Mouse (Mus musculus) G1E (cell line): ENCODE data around the gene Wdfy3.

Experiments
- CTCF ChIP-seq: IDR thresholded peaks from 2 replicates; pipeline ENCODE4 v1.5.1; 2012; ENCODE audit warnings: low read depth, low read length, inconsistent platforms, mixed read lengths
- GATA1 ChIP-seq: IDR thresholded peaks from 2 replicates; pipeline ENCODE4 v1.6.1; 2012; ENCODE audit warnings: borderline replicate concordance, low read length, inconsistent platforms, mixed read lengths
- POLR2AphosphoS5 ChIP-seq: IDR thresholded peaks from 2 replicates; pipeline ENCODE4 v1.6.1; 2012; ENCODE audit warnings: low read depth, low read length, inconsistent platforms; ENCODE audit not compliant: insufficient replicate concordance
- TAL1 ChIP-seq: conservative IDR thresholded peaks from 2 replicates; pipeline ENCODE4 v1.6.1; 2012; ENCODE audit warnings: low read depth, low read length, inconsistent platforms, mixed read lengths

GRCm38 (mm10) chr5:101887989-101888388 is 181.7 kb downstream of the Wdfy3 start:
- TF ChIP-seq CTCF (no peak), GATA1 (no peak), TAL1 (no peak), POLR2AphosphoS5 (no peak)
